Mouse (Mus musculus) midbrain, embryonic 10.5 days (tissue): Measurements from ENCODE around the gene Angel1. TPM values are rescaled to one million over a fixed set of nuclear protein-coding genes. Genes with fewer than 3 reads are reported as not detected.
A peak's percentile ranks its signal among the peaks of the same experiment; 100 is the strongest.

Experiments used
- DNase-seq: peaks from one replicate; pipeline ENCODE4 v3.0.0-alpha.2; 2017; ENCODE audit warnings: low spot score
- H3K27ac ChIP-seq: fragments of 300-500 bp; sonication (generic); replicated peaks from 2 replicates; pipeline ENCODE4 v1.5.1; 2016; ENCODE audit warnings: mild to moderate bottlenecking
- H3K27me3 ChIP-seq: fragments of 300-500 bp; sonication (generic); 2 replicates; pipeline ENCODE4 v1.6.1; 2016; ENCODE audit warnings: low read depth, mild to moderate bottlenecking; ENCODE audit not compliant: poor library complexity, severe bottlenecking
- H3K36me3 ChIP-seq: fragments of 300-500 bp; sonication (generic); 2 replicates; pipeline ENCODE4 v1.6.1; 2016; ENCODE audit warnings: mild to moderate bottlenecking, moderate library complexity
- H3K4me1 ChIP-seq: fragments of 300-500 bp; sonication (generic); 2 replicates; pipeline ENCODE4 v1.6.1; 2016
- H3K4me3 ChIP-seq: fragments of 300-500 bp; sonication (generic); 2 replicates; pipeline ENCODE4 v1.5.1; 2016; ENCODE audit warnings: mild to moderate bottlenecking, moderate library complexity
- H3K9me3 ChIP-seq: fragments of 300-500 bp; sonication (generic); replicated peaks from 2 replicates; pipeline ENCODE4 v1.6.1; 2016; ENCODE audit warnings: mild to moderate bottlenecking
- WGBS: fragments of 180-500 bp; shearing (Covaris S2); methylation state at CpG from one replicate; pipeline ENCODE4 v1.1.7; 2016; 5-methylcytosine and 5-hydroxymethylcytosine counted together
- polyA plus RNA-seq: library from polyadenylated mRNA; unstranded; fragments of >200 nt; fragmentation: Nextera tagmentation; extraction: Ambion mirVana; gene quantifications from 2 replicates; pipeline ENCODE4 v1.2.1, GENCODE M21; 2016

Gene Angel1
- polyA plus RNA-seq, 1 experiment from 2014 or later, result 14.4 TPM

- no peaks in the 10 kb centered on the region for H3K36me3 ChIP-seq
- 91% methylated on average over 8 of the region's 8 CpGs for WGBS
- H3K4me1 ChIP-seq, result no peaks in the 10 kb centered on the region
- no peaks in the 10 kb centered on the region for H3K27me3 ChIP-seq
- no peaks in the 10 kb centered on the region for H3K9me3 ChIP-seq
- no peak within 1 kb of the TSS for H3K27ac ChIP-seq
- no peak for DNase-seq
- no peak within 1 kb of the TSS for H3K4me3 ChIP-seq
These were observed 8.1 kb upstream of the Angel1 start, which contains the start of gene Lrrc74a for GRCm38 (mm10) chr12:86734319-86734810. Gene Lrrc74a, plus strand, starts transcription at chr12:86734369.

- WGBS, result under 1% methylated on average over 19 of the region's 19 CpGs
- Histone ChIP-seq H3K27me3 (peaks cover 8% of the 10 kb centered on the region; the same call in 1 of the 2 replicates), H3K4me1 (peaks cover 10% of the 10 kb centered on the region), H3K36me3 (peaks cover 11% of the 10 kb centered on the region; the same call in 1 of the 2 replicates), H3K27ac (peak overlapping the region; percentile 87), H3K9me3 (no peaks in the 10 kb centered on the region), H3K4me3 (peak overlapping the region; percentile 76)
- DNase-seq, result no peak
These were observed 554 bp downstream of the Angel1 start for GRCm38 (mm10) chr12:86725706-86726105.

GRCm38 (mm10) chr12:86724300-86724699 is 2.0 kb downstream of the Angel1 start:
- H3K27ac ChIP-seq, result no peak overlapping the region
- H3K4me3 ChIP-seq, result no peak overlapping the region
- peaks cover 8% of the 10 kb centered on the region; the same call in 1 of the 2 replicates for H3K27me3 ChIP-seq
- H3K4me1 ChIP-seq, result peaks cover 10% of the 10 kb centered on the region
- peaks cover 19% of the 10 kb centered on the region for H3K36me3 ChIP-seq
- H3K9me3 ChIP-seq, result no peaks in the 10 kb centered on the region
- WGBS, result 83% methylated on average over 2 of the region's 2 CpGs
- no peak for DNase-seq

- 92% methylated on average over 5 of the region's 5 CpGs for whole genome bisulfite sequencing
- H3K9me3 ChIP-seq, result no peaks in the 10 kb centered on the region
- H3K4me3 ChIP-seq, result no peak overlapping the region
- H3K27me3 ChIP-seq, result peaks cover 8% of the 10 kb centered on the region; the same call in 1 of the 2 replicates
- peaks cover 10% of the 10 kb centered on the region for H3K4me1 ChIP-seq
- H3K27ac ChIP-seq, result no peak overlapping the region
- DNase-seq, result no peak
- peaks cover 19% of the 10 kb centered on the region for H3K36me3 ChIP-seq
These were observed 4.8 kb downstream of the Angel1 start for GRCm38 (mm10) chr12:86721453-86721852.

- peaks cover 9% of the 10 kb centered on the region for H3K4me1 ChIP-seq
- no peak overlapping the region for H3K4me3 ChIP-seq
- 90% methylated on average over 18 of the region's 18 CpGs for WGBS
- no peak for DNase-seq
- H3K27me3 ChIP-seq, result peaks cover 8% of the 10 kb centered on the region; the same call in 1 of the 2 replicates
- no peaks in the 10 kb centered on the region for H3K9me3 ChIP-seq
- H3K36me3 ChIP-seq, result peaks cover 19% of the 10 kb centered on the region
- no peak overlapping the region for H3K27ac ChIP-seq
These were observed 6.2 kb downstream of the Angel1 start for GRCm38 (mm10) chr12:86719961-86720639.

GRCm38 (mm10) chr12:86716962-86717361 is 9.3 kb downstream of the Angel1 start:
- Histone ChIP-seq H3K4me3 (no peak overlapping the region), H3K36me3 (peaks cover 10% of the 10 kb centered on the region), H3K9me3 (no peaks in the 10 kb centered on the region), H3K27me3 (no peaks in the 10 kb centered on the region), H3K27ac (no peak overlapping the region), H3K4me1 (peaks cover 4% of the 10 kb centered on the region; the same call in 1 of the 2 replicates)
- DNase-seq, result no peak
- 94% methylated on average over 11 of the region's 11 CpGs for WGBS

GRCm38 (mm10) chr12:86715401-86715800 is 10.9 kb downstream of the Angel1 start:
- H3K27me3 ChIP-seq, result no peaks in the 10 kb centered on the region
- peak; percentile 75 for DNase-seq
- peaks cover 4% of the 10 kb centered on the region; the same call in 1 of the 2 replicates for H3K4me1 ChIP-seq
- 43% methylated on average over 5 of the region's 5 CpGs for WGBS
- H3K9me3 ChIP-seq, result no peaks in the 10 kb centered on the region
- H3K36me3 ChIP-seq, result peaks cover 6% of the 10 kb centered on the region
- H3K4me3 ChIP-seq, result no peak overlapping the region
- no peak overlapping the region for H3K27ac ChIP-seq

- H3K9me3 ChIP-seq, result no peaks in the 10 kb centered on the region
- H3K27me3 ChIP-seq, result no peaks in the 10 kb centered on the region
- no peak overlapping the region for H3K27ac ChIP-seq
- DNase-seq, result no peak
- H3K4me3 ChIP-seq, result no peak overlapping the region
- WGBS, result 79% methylated on average over 5 of the region's 5 CpGs
- H3K36me3 ChIP-seq, result 0 out of 2 replicates have a peak, but pooled peaks cover 2% of the 10 kb centered on the region
- peaks cover 4% of the 10 kb centered on the region; the same call in 1 of the 2 replicates for H3K4me1 ChIP-seq
These were observed 12.2 kb downstream of the Angel1 start for GRCm38 (mm10) chr12:86714026-86714425.

GRCm38 (mm10) chr12:86705843-86706242 is 20.4 kb downstream of the Angel1 start:
- 81% methylated on average over 5 of the region's 5 CpGs for WGBS
- Histone ChIP-seq H3K36me3 (peaks cover 13% of the 10 kb centered on the region), H3K27ac (no peak overlapping the region), H3K27me3 (no peaks in the 10 kb centered on the region), H3K4me3 (no peak overlapping the region), H3K9me3 (no peaks in the 10 kb centered on the region), H3K4me1 (peaks cover 16% of the 10 kb centered on the region)
- DNase-seq, result no peak

GRCm38 (mm10) chr12:86702690-86703089 is 23.6 kb downstream of the Angel1 start:
- 100% methylated on average over 3 of the region's 3 CpGs for WGBS
- Histone ChIP-seq H3K27me3 (no peaks in the 10 kb centered on the region), H3K27ac (no peak overlapping the region), H3K4me3 (no peak overlapping the region), H3K4me1 (peaks cover 46% of the 10 kb centered on the region), H3K9me3 (no peaks in the 10 kb centered on the region), H3K36me3 (peaks cover 12% of the 10 kb centered on the region)
- DNase-seq, result no peak

- Histone ChIP-seq H3K9me3 (peaks cover 7% of the 10 kb centered on the region; the same call in 1 of the 2 replicates), H3K27me3 (no peaks in the 10 kb centered on the region), H3K4me3 (no peak overlapping the region), H3K27ac (peak overlapping the region; percentile 74), H3K36me3 (peaks cover 23% of the 10 kb centered on the region), H3K4me1 (peaks cover 46% of the 10 kb centered on the region)
- DNase-seq, result no peak
- 89% methylated on average over 4 of the region's 4 CpGs for WGBS
These were observed 24.8 kb downstream of the Angel1 start for GRCm38 (mm10) chr12:86701491-86701890.

- Histone ChIP-seq H3K4me3 (no peak overlapping the region), H3K4me1 (peaks cover 46% of the 10 kb centered on the region), H3K27ac (peak overlapping the region; percentile 74), H3K36me3 (peaks cover 29% of the 10 kb centered on the region), H3K27me3 (no peaks in the 10 kb centered on the region), H3K9me3 (peaks cover 7% of the 10 kb centered on the region; the same call in 1 of the 2 replicates)
- DNase-seq, result no peak
- WGBS, result 66% methylated on average over 4 of the region's 4 CpGs
These were observed 25.3 kb downstream of the Angel1 start for GRCm38 (mm10) chr12:86700927-86701310.
